Mouse (Mus musculus) lung, postnatal 10 days (tissue): ENCODE results near the gene Rab11fip4.
A peak's percentile ranks its signal among the peaks of the same experiment; 100 is the strongest.

Experiments used
- DNase-seq: peaks from one replicate; pipeline ENCODE4 v3.0.0; 2021

Gene Rab11fip4

DNA sequence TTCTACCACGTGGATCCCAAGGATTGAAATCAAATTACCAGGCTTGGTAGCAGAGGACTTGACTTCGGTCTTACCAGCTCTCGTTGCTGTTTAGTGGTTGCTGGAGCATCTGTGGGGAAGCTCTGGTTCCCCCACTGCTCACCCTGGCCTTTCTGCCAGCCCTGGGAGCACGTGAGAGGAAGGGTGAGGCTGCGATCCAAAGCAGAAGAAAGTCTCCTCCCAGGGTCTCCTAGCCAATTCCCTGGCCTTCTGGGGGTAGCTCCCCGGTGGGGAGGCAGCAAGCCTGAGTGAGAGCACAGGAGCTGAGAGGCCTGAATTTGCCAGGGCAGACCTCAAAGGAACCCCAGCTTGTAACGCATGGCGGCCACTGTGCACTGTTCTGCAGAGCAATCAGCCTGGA lies 124.3 kb downstream of the Rab11fip4 start:
- DNase-seq, result no peak

DNA sequence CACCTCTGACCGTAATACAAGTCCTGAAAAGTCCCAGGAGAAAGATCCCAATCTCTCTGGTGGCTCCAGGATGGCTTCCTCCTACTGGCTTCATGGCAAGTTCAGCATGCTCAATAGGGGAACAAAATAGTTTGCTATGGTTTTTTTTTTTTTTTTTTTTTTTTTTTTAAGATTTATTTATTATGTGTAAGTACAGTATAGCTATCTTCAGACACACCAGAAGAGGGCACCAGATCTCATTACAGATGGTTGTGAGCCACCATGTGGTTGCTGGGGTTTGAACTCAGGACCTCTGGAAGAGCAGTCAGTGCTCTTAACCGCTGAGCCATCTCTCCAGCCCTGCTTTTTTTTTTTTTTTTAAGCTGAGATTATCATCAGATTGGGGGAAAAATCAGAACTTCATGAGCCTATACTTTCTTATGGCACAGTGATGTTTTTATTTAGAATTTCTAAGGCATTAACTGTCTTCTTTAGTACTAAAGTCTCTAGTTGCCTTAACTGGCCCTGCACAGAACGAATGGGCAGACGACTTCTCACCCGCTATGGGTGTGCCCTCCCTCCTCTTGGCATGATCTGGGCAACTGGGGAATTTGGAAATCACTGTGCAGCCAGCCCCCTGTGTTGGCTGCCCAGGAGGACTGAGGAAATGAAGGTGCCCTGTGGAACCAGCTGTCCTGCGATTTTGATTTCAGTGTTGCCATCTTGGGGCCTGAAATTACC lies 124.9 kb downstream of the Rab11fip4 start:
- no peak for DNase-seq

DNA sequence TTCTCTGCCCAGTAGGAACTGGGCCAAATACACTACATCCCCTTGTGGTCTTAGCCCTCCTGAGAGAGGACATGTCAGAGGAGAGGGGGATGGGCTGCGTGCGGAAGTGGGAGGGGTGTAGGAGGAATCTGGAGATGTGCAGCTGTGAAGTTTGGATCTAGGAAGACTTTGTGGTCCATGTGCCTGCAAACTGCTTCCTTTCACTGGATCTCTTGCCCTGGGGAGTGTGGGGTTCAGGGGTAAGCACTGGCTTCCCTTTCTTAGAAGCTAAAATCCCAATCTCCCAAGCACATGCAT lies 125.4 kb downstream of the Rab11fip4 start:
- DNase-seq, result no peak

DNA sequence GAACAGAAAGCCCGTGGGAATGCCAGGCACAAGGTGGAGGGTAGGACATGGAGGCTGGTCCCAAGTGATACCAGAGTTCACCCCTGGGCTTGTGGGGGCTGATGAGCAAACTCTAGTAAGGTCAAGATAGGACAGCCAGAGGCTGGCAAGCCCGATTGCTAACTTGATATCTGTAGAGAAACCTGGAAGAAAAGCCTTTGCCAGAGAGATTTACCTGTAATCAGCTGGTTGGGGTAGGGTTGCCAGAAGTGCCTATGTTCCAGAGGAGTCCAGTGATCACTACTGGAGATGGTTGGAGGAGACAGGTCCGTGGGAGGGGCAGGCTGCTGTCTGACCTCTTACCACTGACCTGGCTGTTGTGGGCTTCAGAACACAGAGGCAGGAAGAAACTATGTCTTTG lies 126.3 kb downstream of the Rab11fip4 start:
- no peak for DNase-seq

DNA sequence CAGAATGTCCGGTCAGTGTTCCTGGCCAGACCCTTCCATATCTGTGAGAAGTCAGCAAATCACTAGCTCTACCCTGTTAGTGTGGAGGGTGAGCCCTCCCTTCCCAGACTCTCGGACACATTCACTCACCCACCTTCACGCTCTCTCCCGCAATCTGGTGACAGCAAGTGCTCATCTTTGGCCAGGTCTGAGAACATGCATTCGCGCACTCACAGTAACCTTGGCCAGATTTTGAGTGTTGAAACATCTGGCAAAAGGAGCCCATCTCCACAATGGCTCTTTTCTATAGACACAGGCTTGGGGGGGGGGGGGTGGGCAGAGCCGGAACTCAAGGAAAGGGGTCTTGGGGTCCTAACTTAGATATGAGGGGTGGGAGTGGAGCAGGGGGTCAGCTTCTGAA lies 126.8 kb downstream of the Rab11fip4 start:
- no peak for DNase-seq

DNA sequence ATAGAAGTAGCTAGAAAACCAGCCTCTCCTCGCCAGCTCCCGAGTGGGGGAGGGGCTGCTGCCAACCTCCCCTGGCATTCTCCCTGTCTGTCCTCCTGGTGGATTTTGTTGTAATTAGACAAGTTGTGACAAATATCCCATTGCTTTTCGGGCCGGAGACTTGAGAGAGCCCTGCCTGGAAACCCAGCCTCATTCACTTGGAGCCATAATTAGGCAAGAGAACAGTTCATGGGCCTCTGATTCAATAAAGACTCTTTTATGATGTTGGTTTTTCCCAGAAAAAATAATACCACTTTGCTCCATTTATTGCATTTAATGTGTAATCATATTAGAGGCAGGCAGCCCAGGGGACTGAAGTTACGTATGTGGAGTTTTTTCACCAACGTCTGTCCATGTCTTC lies 127.2 kb downstream of the Rab11fip4 start:
- DNase-seq, result no peak

DNA sequence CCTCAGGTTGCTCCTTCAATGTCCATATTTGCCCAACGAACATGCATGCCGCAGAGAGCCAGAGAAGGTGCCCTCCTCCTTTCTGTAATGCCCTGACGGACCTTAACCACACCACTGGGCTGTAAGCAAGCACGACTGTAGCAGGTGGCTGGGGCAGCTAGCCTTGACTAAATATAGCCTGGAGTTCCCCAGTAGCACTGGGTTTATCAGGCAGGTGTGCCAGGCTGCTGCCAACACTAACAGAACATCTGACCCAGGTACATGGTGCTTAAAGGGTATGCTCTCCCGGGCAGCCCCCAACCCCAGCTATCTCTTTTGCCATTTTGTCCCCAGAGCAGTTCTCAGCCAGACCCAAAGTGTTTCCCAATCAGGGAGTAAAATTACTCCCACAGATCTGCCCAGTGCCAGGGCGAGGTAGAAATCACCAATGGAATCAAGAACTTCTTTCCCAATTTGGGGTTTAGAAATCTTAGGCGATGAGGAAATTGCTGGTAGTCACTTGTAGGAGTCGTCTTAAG lies 127.9 kb downstream of the Rab11fip4 start:
- DNase-seq, result peak; percentile 50

DNA sequence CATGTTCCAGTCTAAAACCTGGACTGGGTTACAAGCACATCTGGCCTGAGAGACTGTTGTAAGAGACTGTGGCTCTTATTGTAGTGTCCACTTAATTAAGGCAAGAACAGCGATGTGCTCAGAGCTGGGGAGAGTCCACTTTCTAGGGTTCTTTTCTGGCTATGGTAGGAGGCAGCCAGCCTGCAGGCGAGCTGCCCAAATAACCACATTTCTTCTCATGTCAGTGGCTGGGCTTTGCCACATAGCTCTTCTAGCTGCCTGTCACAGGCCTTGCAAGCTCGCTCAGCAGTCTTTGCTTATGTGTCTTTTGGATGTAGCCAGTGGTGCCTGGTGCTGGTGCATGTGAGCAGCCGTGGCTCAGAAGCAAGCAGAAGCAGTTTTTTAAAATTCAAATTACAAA lies 129.7 kb downstream of the Rab11fip4 start:
- no peak for DNase-seq

DNA sequence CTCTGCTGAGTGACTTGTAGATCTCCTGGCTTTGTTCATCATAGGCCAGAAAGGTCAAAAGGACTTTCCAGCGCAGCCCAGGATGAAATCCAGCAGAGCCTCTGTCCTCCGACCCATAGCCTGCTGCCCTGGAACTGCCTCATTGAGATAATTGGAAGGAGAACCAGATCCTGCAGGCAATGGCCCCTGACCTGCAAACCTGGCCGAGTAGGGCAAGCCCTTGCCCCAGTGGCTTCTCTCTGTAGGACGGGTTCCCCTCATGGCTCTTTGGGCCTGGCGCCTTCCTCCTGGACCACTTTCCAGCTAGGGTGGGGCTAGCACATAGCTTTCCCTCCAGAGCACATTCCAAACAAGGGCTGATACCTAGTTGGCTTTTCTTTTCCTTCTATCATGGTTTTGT lies 131.8 kb downstream of the Rab11fip4 start:
- no peak for DNase-seq

DNA sequence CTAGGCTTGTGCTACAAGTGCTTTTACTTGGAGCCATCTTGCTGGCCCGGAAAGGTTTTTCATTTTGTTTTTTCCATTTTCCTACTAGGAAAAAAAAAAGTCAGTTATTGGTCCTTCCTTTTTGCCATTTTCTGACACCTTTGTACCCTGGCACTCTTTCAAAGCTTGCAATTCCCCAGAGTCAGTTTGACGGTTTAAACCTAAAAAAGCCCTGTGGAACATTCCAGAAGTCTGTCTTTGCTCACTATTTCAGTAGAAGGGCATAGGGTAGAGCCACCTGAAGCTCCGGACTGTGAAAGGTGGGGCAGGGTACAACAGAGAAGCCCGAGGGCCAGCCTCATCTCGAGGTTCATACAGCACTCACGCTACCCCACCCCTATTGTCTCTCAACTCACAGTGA lies 134.0 kb downstream of the Rab11fip4 start:
- DNase-seq, result no peak

DNA sequence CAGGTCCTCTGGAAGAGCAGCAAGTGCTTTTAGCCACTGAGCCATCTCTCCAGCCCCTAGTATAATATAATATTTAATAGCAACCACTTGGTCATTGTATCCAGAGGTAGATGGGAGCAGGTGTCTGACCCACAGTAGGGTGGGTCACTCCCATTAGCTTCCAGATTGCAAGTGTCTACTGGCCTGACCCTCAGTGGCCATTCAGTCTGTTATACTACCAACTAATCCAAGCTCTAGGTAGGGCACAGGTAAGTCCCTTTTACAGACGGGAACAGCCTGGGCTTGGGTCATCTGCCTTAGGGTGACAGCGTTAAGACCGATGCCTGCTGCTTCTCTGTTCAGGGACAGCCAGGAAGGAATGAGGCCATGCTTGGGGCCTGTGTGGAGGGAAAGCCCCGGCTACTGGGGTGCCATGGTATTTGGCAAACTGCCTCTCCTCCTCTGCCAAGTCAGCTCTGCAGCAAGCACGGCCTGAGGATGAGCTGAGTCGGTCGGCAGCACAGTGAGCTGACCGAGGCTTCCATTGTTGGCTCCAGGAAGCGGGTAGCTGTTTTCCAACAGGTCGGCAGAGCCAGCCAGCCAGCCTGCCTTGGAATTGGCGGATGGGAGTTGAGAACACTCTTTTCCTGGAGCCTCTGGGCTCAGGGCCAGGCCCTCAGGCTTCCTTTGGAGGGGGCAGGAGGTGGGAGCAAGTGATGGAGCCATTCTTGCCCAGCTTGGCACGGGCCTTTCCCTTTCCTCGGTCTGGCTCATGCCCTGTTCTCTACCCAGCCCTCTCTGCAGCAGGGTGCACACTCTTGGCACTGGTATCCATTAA lies 138.4 kb downstream of the Rab11fip4 start:
- DNase-seq, result peak; percentile 87

DNA sequence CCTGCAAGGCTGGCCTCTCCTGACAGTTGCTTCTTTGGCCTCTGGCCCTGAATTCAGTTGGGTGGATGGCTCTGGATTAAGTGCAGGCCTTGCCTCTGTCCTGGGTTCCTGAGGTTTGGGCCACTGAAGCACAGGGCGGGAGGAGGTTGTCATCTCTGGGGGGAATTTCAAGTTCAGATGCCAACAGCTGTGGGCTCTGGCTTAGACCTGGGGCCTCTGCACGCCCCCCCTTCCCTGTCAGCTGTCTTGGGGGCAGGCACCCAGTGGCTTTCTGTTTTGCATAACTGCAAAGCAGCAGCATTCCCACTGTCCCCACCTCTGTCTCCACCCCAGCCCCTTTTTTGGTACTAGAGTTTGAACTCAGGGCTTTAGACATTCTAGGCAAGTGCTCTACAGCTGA lies 139.4 kb downstream of the Rab11fip4 start:
- no peak for DNase-seq

DNA sequence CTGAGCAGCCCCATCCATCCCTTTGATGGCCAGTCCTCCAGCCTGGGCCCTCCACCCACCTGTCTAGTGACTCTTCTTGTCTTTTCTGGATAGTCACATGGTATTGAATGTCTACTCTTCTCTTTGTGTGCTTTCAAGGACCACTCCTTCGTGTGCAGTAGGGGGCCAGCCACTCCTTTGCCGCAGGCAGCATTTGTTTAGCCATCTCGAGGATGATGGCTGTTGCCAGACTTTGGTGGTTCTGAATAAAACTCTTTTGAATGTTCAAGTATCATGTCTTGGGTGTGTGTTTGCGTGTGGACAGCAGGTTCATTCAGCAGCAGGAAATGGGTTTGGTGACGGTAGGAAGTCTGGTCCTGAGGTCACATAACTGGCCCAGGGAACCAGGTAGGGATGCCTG lies 140.5 kb downstream of the Rab11fip4 start:
- no peak for DNase-seq

DNA sequence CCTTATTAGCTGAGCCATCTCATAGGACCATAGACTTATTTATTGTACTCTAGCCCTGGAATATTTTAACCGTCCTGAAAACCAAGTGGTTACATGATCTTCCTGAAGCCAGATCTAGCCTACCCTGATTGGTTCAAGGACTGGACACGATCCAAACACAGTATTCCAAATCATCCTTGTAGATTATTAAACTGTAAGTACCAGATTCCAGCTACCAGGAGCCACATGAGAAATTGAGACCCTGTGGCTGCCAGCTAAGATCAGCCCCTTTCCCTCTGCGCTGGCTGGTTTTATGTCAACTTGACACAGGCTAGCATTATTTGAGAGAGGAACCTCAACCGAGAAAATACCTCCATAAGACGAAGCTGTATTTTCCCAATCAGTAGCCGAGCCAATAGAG lies 142.0 kb downstream of the Rab11fip4 start:
- DNase-seq, result no peak

DNA sequence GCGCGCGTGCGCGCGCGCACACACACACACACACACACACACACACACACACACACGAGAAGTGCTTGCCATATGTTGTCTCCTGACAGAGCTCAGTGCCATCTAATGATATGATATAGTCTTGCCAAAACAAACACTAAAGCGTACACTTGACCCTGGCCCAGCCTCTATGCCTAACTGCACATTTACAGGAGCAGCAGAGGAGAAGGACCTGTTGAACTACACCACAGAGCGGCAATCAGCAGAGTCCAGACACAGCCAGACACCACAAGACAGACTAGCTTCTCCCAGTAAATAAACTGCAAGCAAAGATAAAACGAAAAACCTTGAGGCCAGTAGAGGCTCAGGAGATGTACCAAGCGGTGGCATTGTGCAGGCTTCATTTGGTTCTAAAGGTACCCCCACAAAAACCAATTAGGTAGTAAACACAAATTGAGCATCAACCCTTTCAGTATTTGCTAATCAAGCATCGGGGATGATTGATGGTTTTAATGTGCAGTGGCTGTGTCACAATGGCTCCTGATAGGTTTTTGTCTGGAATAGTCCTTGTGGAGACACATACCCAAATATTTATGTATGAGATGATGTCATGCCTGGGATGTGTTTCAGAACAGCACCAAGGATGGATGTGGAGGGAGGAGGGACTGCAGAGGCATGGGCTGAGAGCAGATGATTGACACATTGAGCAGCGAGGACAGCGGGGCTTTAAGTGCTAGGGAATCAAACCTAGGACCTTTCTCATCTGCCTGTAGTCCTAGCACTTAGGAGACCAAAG lies 145.4 kb downstream of the Rab11fip4 start:
- DNase-seq, result peak; percentile 79

DNA sequence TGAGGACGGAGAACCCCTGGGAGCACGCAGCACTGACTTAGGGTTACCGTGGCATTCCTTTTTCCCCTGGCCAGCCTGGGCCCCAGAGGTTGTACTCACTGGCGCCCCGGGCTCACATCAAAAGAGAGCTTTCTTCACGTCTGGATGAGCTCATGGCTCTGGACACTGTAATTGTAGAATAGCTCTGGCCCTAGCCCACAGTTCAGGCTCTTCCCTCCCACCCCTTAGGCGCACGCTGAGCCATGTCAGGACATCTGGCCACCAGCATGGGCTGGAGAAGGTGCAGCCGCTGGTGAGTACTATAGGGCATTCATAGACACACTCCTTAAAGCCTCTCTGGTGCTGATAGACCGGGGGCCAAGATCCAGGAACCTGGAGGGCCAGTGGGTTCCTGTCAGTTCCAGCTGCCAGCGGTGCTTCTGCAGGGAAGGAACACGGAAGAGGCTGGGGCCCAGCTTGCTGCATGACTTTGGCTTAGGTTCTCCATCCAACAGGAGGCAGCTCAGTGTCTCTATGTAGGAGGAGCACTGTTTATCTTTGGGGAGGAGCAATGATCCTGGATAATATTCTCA lies 146.2 kb downstream of the Rab11fip4 start:
- DNase-seq, result peak; percentile 43

DNA sequence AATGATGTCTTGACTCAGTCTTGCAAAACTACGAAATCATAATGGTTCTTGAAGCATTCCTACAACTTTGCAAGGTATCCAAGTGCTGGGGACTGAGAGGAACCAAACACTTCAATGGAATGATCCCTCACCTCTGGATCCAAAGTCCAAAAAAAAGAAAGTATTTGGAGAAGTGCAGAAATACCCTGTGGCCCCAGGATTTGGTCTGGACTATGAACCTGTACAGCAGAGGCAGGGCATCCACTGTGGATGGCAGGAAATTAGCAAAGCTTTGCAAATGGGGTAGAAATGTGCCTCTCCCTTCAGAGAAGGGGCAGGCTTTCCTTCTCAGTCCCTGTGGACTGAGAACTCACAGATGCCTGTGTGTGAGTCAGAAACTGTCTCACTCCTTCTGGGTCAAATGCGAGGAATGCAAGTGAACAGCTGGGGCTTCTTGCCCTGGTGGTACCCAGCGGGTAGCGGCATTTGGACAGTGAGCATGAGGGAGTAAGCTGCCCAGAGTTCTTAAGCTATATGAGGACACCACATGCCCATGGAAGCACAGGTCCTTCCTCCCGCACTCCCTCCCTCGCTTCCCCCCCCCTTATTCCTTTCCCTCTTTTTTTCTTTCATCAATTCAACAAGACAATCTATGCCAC lies 147.0 kb downstream of the Rab11fip4 start:
- DNase-seq, result peak; percentile 50

DNA sequence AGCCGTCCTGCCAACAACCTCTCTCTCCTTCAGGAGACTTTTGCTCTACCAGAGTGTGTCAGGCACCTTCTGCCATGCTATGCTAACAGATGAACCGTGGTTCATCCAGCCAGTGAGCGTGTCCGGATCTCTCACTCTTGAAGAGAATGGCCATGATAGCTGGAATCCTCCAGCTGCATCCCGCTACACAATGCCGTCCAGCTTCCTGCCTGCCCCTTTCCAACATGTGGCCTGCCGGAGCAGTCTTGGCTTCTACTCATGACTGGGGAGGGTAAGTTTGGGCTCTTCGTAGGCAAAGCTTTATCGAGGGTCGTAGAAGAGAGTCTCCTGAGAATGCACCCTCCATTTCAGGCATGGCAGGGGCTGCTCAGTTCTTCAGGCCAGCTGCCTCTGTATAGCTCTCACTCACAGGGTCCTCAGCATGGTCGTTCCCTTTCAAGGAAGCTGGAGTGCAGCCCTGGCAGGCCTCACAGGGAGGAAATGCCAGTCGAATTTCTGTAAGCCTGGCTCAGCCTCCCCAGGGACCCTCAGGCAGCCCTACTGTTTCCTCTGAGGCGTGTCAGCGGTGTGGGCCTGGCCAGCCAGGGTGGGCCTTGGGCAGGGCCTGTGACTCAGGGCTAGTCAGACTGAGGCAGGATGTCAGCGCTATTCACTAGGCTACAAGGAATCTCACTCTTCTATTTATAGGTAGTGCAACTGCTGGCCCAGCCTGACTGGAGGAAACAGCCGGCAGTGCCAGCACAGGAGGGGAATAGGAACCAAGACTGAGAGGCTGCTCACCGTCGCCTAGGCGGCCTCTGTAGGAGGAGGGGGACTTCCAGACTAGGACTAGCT lies 147.9 kb downstream of the Rab11fip4 start:
- DNase-seq, result peak; percentile 88

DNA sequence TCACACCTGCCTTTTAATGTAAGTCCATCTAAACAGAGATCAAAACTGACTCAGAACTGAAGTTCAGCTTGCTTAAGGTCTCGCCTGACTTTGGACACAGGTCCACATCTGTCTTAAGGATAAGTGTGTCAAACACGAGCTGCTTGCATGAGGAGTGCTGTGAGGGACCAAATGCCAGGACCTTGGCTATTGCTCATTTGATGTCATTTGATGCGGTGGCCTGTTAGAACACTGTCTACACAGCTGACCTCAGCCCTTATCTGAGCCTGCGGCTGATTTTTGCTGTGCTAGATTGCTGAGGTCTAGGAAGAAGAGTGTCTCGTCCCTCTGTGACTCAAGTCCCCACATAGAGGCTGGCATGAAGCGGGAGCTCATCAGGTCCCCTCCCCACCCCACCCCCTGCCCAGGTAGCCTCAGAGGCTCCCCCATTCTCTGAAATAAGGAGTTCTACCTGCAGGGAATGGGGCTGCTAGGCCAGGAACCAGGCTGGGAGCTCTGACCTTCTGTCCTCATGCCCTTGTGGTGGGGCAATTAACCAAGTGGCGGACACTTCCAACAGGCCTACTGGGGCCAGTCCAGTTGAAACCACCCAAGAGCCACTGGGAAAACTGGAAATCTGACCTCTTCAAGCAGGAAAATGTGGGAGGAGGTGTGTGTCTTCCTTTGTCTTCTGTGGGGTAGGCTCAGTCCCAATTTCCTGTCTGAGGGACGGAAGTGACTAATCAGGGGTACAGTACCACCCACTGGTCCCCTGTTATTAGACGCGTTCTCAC lies 149.9 kb downstream of the Rab11fip4 start:
- DNase-seq, result peak; percentile 32

DNA sequence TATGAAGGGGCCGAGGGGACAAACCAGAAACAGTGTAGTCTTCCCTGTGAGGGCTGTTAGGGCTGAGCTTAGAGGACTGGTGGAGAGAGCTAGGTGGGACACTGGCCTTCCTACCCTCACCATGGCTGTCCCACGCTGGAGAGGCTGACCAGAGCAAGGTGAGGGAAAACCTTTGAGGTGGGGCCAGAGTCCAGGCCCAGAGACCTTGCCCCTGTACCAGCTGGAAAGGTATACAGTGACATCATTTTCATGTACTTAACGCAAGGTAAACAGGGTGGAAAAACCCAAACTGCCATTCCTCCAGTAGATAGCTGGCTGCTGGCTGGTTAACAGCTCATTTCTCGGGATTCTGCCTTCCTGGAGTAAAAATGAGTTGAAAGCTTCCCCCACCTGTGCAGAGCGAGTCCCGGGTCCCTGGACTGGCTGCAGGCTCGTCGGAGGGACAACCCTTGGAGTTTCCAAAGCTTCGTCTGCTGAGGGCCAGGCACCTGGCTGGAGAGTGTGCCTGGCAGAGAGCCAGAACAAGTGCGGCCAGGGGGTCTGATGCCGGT lies 155.6 kb downstream of the Rab11fip4 start:
- DNase-seq, result no peak
